Mouse (Mus musculus) 416B (cell line): ENCODE measurements around the gene Oaz1.
"Not testable (repeated sequence)": the region's sequence is repeated elsewhere in the genome, so short reads cannot be mapped to it uniquely, and the experiment has no call there.

Experiments used
- DNase-seq: peaks from one replicate; pipeline ENCODE4 v3.0.0; 2011; ENCODE audit warnings: low read depth

Oaz1 gene

DNA sequence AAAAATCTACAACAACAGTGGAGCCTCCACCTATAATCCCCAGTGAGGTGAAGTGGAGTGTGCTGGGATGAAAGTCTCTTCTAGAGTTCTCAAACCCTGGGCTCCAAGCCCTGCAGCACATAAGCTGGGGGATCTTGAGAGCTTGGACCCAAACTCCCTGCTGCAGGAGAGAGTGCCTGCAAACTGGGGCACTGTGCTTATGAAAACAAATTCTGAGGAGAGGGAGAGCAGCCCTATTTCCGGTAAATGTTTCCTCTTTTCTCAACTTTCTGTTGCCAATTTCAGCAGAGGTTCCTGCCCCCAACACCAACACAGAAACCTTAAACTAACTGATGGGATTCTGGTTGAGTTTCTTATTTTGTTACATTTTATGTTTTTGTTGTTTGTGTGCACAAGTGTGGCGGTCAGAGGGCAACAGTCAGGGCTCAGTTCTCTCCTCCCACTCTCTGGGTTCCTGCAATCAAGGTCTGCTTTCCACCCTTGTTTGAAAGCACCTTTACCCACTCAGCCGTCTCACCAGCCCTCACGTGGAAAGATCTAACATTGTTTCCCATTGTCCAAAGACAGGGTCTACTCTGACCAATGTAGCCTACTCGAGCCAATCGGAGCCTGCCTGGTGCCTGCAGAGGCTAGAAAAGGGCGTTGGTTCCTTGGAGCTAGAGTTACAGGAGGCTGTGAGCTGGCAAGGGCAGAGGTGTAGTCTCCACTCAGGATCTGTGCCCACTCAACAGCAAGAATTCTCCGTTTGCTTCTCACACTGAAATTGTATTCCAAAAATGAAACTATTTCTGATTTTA is 2.4 kb upstream of the Oaz1 start:
- peak; percentile 79 for DNase-seq

DNA sequence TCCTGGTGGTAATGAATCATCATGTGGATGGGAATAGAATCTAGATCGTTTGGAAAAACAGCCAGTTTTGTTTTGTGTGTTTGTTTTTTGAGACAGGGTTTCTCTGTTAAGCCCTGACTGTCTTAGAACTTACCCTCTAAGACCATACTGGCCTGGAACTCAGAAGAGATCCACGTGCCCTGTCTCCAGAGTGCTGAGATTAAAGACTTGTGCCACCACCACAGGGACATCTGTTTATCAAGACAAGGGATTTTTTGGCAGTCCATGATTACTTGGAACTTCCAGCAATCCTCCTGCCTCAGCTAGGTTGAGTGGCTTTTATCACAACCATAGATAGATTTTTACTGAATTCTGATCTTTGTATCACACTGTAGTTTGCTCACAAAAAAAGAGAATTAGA is 1.6 kb upstream of the Oaz1 start:
- peak; percentile 40 for DNase-seq

DNA sequence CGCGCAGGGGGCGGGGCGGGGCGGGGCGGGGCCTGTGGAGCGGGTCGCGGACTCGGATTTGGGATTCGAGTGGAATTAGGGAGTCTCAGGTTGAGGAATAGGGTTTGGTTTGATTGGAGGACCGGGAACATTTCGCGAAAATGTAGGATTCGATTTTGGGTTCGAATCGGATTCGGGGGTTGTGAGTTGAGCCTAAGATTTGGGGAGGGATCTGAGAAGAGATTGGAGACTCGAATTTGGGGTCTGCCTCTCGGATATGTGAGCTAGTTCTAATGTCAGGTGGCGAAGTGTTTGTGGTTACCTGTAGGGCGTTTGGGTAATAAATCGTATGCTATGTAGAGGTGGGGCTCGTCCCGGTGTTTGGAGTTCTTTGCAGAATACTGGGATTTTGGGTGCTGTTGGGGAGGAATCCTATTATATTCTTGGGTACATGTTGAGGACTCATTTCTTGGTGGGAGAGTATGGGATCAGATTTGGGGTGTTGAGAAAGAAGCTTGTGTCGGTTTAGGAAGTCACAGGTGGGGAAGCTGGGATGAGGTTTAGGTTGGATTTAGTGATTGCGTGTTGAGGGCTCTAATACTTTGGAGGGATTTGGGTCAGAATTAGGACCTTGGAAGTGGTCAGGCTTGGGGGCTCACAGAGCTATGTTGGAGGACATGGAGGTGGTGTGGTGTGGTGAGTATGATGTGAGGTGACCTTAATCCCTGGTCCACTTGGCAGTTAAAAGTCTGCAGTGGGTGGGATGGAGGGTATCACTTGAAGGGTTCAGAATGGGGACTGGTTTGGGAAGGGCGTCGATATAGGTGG is 810 bp downstream of the Oaz1 start:
- DNase-seq = no peak

DNA sequence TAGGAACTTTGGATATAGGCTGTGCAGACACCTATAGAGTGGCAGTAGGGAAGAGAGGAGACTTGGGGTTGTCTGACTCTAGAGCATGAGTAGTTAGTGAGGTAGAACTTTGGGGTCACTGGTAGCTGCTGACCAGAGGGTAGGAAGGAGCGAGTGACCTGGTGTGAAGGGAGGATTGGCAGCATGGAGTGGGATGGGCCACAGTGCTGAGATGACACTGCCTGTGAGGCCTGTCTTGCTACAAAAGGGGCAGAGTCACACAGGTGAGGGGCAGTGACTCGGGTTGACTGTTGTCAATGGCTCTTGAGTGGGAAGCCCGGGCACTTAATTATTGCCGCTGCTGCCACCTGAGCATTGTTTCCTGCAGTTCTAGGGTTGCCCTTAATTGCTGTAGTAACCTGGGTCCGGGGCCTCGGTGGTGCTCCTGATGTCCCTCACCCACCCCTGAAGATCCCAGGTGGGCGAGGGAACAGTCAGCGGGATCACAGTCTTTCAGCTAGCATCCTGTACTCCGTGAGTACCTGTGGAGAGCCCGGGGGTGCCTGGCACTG is 1.5 kb downstream of the Oaz1 start:
- DNase-seq = no peak

DNA sequence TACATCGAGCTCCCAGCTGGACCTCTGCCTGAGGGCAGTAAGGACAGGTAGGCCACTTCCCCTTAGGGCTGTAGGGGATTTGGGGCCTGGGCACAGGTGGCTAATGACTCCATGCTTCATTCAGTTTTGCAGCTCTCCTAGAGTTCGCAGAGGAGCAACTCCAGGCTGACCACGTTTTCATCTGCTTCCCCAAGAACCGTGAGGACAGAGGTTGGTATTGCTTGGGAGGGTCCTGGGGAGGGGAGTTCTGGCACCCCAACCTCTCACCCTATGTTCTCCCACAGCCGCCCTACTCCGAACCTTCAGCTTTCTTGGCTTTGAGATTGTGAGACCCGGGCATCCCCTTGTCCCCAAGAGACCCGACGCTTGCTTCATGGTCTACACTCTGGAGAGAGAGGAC is 2.1 kb downstream of the Oaz1 start:
- DNase-seq = not testable (repeated sequence)

DNA sequence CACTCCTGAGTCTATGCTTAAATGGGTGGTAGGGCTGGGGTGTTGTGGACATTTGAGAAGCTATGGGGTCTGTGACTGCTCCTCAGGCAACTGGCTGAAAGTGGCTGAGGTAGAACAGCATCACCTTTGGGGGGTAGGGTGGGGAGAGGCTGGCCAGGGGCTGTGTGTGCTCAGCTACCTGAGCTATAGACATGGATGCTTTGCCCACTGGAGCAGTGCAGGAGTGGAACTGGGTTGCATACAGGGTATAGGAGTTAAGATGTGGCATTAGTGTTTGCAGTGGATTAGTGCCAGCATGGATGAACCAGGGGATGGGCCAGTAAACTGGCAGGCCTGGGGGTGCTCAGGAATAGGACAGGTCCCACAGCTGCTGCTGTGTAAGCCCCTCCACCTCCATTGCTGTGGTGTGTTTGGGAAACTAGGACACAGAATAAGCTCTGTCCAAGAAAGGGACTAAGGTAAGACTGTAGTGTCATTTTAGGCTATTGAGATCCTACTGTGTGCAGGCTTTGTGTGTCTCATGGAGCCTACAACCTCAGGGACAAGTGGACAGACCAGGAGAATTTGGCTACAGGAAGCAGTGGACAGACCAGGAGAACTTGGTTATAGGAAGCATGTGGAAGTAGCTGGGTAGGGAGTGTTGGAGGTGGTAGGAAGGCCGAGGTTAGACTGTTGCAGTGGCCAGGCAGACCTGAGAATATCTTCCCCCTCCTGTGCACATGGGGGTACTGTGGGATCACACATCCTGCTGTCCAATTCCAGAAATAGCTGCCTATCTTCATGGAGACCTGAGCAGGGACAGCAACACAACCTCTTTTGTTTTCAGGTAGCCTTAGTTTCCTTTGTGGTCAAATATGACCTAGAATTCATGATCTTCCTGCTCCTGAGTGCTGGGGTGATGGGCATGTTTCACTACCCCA is 3.2 kb downstream of the Oaz1 start:
- no peak for DNase-seq

DNA sequence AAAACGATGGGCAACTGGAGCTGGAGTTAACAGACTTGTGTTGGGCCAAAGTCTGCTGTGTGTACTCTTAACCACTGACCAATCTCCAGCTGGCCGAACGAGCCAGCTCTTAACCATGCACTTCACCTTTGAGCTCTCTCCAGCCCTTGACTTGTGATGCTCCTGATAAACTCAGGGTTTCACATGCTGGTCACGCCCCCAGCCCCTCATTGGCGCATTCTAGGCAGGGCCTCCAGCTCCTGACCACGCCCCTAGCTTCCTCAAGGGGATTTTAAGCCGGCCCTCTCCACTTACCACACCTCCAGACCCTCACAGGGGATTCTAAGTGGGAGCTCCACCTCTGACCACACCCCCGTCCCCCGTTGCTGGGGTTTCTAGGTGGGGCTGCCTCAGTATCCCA is 4.7 kb downstream of the Oaz1 start:
- DNase-seq = peak; percentile 72

DNA sequence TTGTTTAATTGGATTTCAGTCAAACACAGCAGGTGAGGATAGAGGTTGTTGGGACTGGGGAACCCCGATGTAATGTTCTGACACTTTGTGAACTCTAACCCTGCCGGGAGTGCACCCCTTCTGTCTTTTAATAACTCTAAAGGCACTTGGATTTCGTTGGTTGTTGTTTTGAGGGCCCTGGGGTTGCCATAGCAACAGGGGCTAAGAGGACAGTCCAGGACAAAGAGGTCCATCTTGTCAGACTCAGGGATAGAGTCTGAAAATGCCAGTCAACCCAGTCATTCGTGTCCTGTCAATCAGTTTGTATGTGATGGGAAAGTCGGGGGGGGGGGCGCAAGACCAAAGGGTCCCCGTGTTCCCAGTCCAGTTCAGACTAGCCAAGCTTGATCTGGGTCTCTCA is 6.4 kb downstream of the Oaz1 start:
- DNase-seq = no peak

DNA sequence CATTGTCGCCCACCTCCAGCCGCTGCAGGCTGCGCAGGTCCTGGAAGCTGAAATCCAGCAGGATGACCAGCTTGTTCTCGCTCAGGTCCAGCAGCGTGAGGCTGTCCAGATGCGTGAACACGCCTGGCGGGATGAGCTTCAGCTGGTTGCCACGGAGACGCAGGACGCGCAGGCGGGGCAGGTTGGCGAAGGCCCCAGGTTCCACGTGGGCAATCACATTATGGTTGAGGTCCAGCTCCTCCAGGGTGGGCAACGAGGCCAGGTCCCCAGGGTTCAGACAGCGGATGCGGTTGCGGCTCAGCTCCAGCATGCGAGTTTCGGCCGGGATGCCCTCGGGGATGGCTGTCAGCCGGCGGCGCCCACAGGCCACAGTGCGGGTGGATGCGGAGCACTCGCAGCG is 9.2 kb downstream of the Oaz1 start:
- no peak for DNase-seq

DNA sequence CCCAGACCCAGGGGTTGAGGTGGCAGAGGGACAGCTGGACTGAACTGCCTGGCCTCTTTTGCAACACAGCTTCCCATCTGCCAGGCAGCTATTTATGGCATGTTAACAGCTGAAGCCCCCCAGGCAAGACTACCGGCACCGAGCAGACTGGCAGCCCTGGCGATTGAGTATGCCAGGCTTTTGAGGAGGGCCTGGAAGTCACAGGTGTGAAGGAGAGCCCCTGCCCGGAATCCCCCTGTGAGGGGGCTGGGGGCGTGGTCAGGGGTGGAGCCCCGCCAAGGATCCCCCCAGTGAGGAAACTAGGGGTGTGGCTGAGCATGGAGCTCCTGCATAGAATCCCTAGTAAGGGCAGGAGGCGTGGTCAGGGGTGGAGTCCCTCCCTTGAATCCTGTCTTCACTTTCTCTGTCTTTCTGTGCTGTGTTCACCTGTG is 10.5 kb downstream of the Oaz1 start:
- no peak for DNase-seq

DNA sequence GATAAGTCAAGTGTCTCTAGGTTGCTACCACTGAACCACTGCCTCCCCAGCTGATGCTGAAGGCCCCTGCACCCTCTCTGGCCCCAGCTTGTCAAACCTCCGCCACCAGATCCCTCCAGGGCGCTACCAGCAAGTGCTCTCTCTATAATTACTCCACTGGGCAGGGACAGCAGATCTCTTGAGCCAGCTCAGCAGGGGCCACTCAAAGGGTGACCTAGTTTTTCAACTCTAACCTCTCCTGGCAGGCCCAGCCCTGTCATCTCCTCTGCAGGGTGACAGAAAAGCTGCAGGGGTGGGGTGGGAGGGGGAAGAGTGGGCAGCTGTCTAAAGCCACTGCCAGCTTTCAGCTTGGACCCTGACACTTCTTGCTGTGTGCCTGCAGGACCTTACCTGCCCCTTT is 11.4 kb downstream of the Oaz1 start:
- no peak for DNase-seq

DNA sequence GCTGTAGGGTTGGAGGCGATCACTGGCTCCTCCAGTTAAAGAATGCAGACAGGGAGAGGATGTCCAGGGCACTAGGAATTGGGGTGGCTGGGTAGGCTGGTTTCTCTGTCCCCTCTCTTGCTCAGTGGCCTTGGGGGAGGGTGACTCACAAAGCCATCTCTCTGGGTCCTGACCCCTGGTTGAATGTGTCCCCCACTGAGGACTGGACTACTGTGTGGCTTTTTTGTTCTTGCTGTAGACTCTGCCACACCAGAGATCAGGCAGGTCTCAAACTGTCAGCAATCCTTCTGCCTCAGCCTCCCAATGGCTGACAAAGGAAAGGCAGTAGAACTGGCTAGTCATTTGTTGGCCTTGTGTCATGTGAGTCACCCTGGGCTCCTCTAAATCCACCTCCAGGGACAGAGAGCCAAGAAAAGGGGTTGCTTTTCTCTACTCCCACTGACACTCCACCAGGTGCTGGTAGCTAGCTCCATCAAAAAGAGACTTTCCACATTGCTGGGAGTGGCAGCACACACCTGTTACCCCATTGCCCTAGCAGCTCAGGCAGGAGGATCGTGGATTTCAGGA is 12.0 kb downstream of the Oaz1 start:
- no peak for DNase-seq

DNA sequence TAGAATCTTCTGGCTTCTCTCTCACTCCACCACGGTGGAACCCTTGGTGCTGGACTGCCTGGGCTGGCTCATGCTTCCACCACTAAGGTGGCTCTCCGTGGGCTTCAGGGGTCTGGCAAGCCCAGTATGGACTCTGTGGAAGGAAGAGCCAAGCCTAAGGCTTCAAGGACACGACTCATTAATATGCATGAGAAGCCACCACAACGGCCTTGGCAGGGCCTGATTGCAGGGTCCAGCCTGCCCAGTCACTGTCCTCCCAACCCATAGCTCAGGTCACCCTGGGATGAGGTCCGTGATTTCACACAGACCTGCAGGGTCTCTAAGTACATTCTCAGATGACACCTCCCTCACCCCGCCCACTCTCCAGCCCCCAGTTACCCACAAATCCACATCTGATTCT is 13.4 kb downstream of the Oaz1 start:
- no peak for DNase-seq

DNA sequence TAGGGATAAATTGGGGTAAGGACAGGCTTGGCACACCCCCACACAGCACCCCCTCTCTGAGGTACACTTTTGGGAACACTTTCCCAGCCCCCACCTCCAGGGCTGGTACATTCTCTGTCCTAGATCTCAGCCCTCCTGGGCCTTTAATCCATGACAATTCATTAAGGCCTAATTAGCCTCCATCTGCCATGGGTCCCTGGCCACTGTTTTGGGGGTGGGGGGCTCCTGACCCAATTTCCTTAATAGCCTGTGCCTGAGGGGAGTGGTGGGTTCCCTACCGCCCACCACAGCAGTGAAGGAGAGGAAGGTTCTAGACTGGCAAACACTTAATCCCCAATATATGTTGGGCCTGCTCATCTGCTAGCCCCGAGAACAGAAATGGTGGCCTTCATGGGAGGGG is 15.2 kb downstream of the Oaz1 start:
- no peak for DNase-seq

DNA sequence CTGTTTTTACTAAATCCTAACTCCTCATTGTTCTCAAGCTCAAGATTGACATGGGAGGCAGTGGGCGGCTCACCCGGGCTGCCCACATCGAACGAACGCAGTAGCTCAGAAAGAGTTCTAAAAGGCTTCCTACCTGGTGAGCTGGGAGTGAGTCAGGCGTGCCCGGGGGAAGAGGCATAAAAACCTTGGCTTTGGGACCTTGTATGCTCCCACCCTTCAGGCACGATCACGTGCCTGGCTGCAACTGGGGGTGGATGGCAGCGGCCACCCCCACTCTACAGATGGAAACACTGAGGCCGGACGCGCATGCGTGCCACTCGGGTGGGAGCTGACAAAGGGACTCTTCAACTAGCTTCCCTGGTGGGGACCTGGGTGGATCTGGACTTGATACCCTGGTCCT is 15.9 kb downstream of the Oaz1 start:
- DNase-seq = no peak

DNA sequence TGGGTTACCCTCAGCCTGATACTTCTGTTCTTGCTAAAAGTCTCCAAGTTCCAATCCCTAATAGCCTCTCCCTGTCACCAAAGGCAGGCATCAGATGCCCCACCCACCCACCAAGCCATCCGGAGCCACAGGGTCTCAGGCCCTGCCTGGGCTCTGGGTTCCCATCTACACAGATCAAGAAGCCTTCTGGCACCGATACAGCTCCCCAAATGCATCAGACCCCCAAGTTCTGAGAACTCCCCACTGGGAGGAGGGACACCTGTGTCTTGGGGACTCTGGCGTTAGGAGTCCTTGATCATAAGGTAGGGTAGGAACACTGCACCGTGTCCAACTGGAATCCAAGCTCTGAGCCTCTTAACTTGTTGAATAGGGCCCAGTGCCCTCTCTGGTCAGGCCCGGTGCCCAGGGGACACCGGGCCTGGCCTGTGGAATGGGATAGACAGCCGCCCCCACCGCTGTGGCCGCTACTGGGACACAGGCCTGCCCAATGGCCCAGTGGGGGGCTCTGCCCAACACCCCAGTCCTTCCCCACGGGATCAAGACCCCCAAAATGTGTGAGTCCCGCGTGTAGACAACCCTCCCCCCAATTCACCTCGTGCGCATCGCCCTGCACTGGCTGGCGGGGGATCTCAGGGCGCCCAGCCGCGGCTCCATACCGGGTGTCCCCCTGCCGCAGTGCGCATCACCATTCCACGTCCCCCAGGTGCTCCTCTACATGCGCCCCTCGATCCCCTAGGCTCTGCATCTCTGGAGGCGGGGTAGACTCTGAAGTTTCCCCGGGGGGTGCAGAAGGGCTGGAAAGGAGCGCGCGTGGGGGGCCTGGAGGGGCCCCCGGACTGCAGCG is 16.9 kb downstream of the Oaz1 start:
- DNase-seq = no peak

DNA sequence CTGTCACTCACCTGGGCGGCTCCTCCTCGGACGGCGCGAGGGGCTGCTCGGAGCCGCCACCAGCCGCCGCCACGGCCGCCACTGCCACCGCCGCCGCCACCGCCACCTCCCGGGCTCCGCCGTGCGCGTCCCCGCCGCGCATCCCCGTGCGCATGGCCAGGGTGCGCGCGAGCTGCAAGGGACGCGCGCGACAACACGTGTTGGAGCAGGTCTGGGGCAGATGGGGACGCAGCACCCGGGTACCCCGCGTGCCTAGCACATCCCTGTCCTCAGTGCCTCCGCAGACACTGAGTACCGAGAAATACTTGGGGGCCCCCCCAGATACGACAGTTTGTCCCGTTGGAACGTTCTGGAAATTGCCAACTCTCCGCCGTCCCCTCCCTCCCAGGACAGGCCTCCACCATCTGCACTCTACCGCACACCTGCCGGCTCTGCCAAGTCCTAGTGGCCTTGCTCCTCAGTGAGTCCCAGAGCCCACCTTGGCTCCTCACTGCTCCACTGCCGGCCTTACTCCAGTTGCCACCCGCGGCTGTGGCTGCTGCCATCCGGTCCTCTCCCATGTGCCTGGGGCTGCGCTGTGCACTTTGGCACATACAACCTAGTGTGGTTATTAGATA is 17.6 kb downstream of the Oaz1 start, which contains the start of gene Lingo3:
TSS of gene Lingo3 (minus strand) at position 109 of the 617 bp plus-strand sequence.
- no peak for DNase-seq

DNA sequence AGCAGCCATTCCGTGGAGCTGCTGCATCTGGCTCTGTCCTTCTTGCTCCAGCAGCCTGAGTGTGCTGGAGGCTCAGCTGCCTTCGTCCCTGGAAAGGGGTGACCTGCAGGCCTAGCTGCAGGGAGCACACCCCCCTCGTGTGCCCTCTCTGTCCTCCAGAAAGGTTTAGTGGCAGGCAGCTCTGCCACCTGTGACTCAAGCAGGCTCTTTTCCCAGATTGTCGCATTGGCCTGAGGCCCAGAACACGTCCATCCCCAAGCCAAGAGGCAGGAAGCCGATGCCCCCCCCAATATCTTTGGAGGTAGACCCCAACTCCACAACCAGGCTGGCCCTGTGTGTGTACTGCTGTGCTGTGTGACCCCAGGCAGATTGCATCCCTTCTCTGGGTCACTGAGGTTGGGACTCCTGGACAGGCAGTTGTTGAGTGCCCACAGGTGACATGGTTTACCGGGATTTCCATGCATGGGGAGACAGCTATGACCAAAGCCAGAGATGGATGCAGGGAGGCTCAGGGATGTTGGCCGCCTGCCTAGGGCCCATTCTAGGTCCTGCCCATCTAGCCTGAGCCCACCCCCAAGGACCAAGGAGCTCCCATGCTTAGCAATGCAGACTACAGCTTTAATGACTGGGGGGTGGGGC is 18.7 kb downstream of the Oaz1 start:
- DNase-seq = no peak

DNA sequence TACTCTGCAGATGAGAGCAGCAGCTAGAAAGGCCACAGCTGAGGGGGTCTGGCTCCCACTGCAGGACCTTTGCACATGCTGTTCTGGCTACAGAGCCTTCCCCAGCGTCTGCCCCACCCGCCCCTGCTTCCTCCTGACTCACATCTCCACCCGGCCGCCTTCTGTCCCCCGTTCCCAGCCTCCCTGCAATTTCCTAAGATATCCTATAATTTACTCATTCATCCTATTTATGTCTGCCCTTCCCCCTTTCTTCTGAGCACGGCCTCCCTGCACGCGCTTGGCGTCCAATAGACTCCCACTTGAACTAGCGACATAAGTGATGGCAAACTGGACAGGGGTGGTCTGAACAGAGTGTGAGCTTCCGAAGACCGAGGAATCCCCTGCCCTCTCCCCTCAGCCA is 19.3 kb downstream of the Oaz1 start:
- no peak for DNase-seq

DNA sequence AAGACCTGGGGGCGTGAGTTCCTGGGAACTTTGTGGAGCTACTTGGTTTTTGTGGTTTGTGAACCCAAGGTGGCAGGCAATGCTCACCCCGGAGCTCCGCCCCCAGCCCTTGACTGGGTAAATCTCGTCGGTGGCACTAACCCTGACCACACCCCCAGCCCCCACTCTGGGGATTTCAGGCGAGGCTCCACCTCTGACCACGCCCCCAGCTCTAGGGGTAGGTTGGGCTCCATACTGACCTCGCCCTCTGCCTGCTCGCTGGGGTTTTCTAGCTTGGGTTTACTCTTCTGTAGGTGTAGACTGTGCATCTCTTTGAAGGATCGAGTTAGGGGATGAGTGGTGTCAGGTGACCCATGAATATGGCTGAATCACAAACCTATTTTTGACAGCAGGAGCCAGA is 22.1 kb downstream of the Oaz1 start:
- DNase-seq = peak; percentile 87
